27 mouse cellular contexts compared by ENCODE assay signal in the genomic region with DNA sequence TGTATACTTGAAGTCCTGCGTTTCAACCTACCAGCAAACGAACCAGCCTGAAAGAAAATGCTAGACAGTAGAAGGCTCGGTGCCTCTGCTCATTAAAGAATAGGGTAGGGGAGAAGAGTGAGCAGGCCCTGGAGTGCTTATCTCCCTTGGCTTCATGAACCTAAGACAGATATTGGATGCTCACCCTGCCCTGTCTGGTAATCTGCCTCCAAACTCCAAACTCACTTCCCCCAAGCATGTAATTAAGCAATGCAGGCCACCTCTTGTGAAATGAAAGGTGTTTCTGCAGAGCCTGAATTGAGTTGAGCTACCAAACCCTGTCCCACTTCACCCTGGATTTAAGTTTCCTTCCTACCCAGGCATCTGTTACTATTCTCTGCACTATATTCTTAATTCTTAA. TPM values are rescaled to one million over a fixed set of nuclear protein-coding genes. Genes with fewer than 3 reads are reported as not detected.
DNase-seq lines count a peak whose midpoint lies in the region; ATAC-seq and TF ChIP-seq lines count a peak whose summit lies in the region.
"Had no signal": no experiment of that assay in that cellular context is flagged by ENCODE, and none has a peak within 500 bp of the region (broad histone marks: within the 10 kb centered on the region; RNA-seq: fewer than 3 reads in every experiment).

No protein-coding gene starts in this region.

- TF ChIP-seq EP300 in liver, postnatal 0 days (IDR thresholded peaks at IDR 0.05; ENCODE audit: low read depth) = no peak
- no peak for TF ChIP-seq EP300 in MEL (IDR thresholded peaks at IDR 0.05; ENCODE audit: low read depth in 1 of 2, low read length in 2 of 2)

- no peak for DNase-seq in liver, postnatal 0 days
- peak; percentile 40 for DNase-seq in MEL (ENCODE audit: low read depth, low spot score)
- DNase-seq in urinary bladder, postnatal 14 days (ENCODE audit: low spot score) = no peak
- DNase-seq in retina, embryonic 14.5 days (ENCODE audit: low spot score) = no peak
- no peak for DNase-seq in heart, postnatal 10 days
- DNase-seq: adrenal gland, adult 8-10 months; adrenal gland, postnatal 25 days; cerebellum, adult 11-12 months; cerebellum, adult 8-10 months; cerebellum, postnatal 10 days; cerebellum, postnatal 36 days; embryo, embryonic 11 days; gastrocnemius, adult 2 months; gastrocnemius, postnatal 14 days; heart, adult 2 months; heart, postnatal 36 days had no signal

- no peak for TF ChIP-seq POLR2A in MEL (IDR thresholded peaks at IDR 0.05; ENCODE audit: control insufficient read depth in 1 of 2, insufficient read depth in 1 of 2, low read depth in 1 of 2, low read length in 2 of 2, poor library complexity in 1 of 2)

- H3K27ac ChIP-seq in liver, postnatal 0 days (ENCODE audit: low read depth) = no peak overlapping the region
- H3K27ac ChIP-seq in liver, embryonic 12.5 days = no peak overlapping the region
- H3K27ac ChIP-seq in MEL (ENCODE audit: control insufficient read depth, low read depth, low read length) = no peak overlapping the region
- H3K27ac ChIP-seq: forebrain, embryonic 10.5 days; forebrain, embryonic 13.5 days; gastrocnemius, adult 2 months; heart, adult 2 months; heart, embryonic 10.5 days; heart, embryonic 13.5 days; hindbrain, embryonic 10.5 days; hindbrain, embryonic 13.5 days had no signal

- peaks cover 8% of the 10 kb centered on the region; the same call in 1 of the 2 replicates for H3K4me1 ChIP-seq in liver, postnatal 0 days (ENCODE audit: insufficient read depth)
- H3K4me1 ChIP-seq in liver, embryonic 12.5 days = no peaks in the 10 kb centered on the region
- H3K4me1 ChIP-seq in MEL (ENCODE audit: control insufficient read depth in 1 of 2, insufficient read depth in 2 of 2, low read length in 2 of 2) = peaks cover 13 to 34% of the 10 kb centered on the region in 2 experiments
- H3K4me1 ChIP-seq: hindbrain, embryonic 13.5 days had no signal

- H3K4me2 ChIP-seq in liver, postnatal 0 days (ENCODE audit: low read depth, low read length) = 0 out of 2 replicates have a peak overlapping the region, but pooled peaks have one; percentile 13
- H3K4me2 ChIP-seq in liver, embryonic 12.5 days = no peak overlapping the region
- H3K4me2 ChIP-seq: forebrain, embryonic 13.5 days; heart, embryonic 13.5 days; hindbrain, embryonic 13.5 days had no signal

- no peaks in the 10 kb centered on the region for H3K9me3 ChIP-seq in liver, postnatal 0 days (ENCODE audit: low read length)
- H3K9me3 ChIP-seq in liver, embryonic 12.5 days (replicated peaks) = no peaks in the 10 kb centered on the region
- no peaks in the 10 kb centered on the region for H3K9me3 ChIP-seq in MEL (replicated peaks; ENCODE audit: insufficient read depth, low read length)
- H3K9me3 ChIP-seq: forebrain, embryonic 10.5 days; forebrain, embryonic 13.5 days; heart, embryonic 10.5 days; heart, embryonic 13.5 days; hindbrain, embryonic 10.5 days; hindbrain, embryonic 13.5 days had no signal

- intact Hi-C loops in heart, postnatal 10 days (cut with DNase I) = no loop called here

- no peaks in the 10 kb centered on the region for H3K79me2 ChIP-seq in MEL (ENCODE audit: control insufficient read depth, insufficient read depth, low read length, poor library complexity)

- no peak overlapping the region for H3K4me3 ChIP-seq in liver, postnatal 0 days (ENCODE audit: low read depth, low read length)
- H3K4me3 ChIP-seq in liver, embryonic 12.5 days = no peak overlapping the region
- no peak overlapping the region for H3K4me3 ChIP-seq in MEL (ENCODE audit: control insufficient read depth in 1 of 2, insufficient read depth in 1 of 2, low read depth in 2 of 2, low read length in 2 of 2)
- H3K4me3 ChIP-seq: forebrain, embryonic 10.5 days; forebrain, embryonic 13.5 days; gastrocnemius, adult 2 months; heart, adult 2 months; heart, embryonic 10.5 days; heart, embryonic 13.5 days; hindbrain, embryonic 10.5 days; hindbrain, embryonic 13.5 days had no signal

- no peaks in the 10 kb centered on the region for H3K27me3 ChIP-seq in liver, postnatal 0 days (ENCODE audit: insufficient read depth, low read length)
- H3K27me3 ChIP-seq in liver, embryonic 12.5 days (replicated peaks) = no peaks in the 10 kb centered on the region
- H3K27me3 ChIP-seq in MEL (ENCODE audit: control insufficient read depth in 1 of 2, insufficient read depth in 2 of 2, low read length in 2 of 2) = no peaks in the 10 kb centered on the region
- H3K27me3 ChIP-seq: forebrain, embryonic 13.5 days; heart, embryonic 13.5 days; hindbrain, embryonic 13.5 days had no signal

- ATAC-seq in liver, postnatal 0 days = peak; percentile 34; the same call in 1 of the 2 replicates
- no peak for ATAC-seq in liver, embryonic 12.5 days
- peak; percentile 62 for ATAC-seq in megakaryocyte, adult 5-6 weeks (ENCODE audit: poor library complexity, severe bottlenecking)
- ATAC-seq: activated CD4-positive, CD25-positive, alpha-beta regulatory T cell, adult 4 months; forebrain, embryonic 13.5 days; forebrain, embryonic 16.5 days; hindbrain, embryonic 16.5 days had no signal

- no peaks in the 10 kb centered on the region for H3K36me3 ChIP-seq in liver, postnatal 0 days (replicated peaks; ENCODE audit: insufficient read depth, low read length)
- no peaks in the 10 kb centered on the region for H3K36me3 ChIP-seq in liver, embryonic 12.5 days
- H3K36me3 ChIP-seq in MEL (ENCODE audit: control insufficient read depth in 1 of 2, insufficient read depth in 2 of 2, low read length in 2 of 2) = peaks cover 0 to 16% of the 10 kb centered on the region in 2 experiments; a peak in 2 of 4 replicates
- H3K36me3 ChIP-seq: forebrain, embryonic 10.5 days; heart, embryonic 10.5 days; heart, embryonic 13.5 days; hindbrain, embryonic 10.5 days; hindbrain, embryonic 13.5 days had no signal

- TF ChIP-seq RAD21 in MEL (IDR thresholded peaks at IDR 0.05; ENCODE audit: low read depth, low read length) = no peak

- no peak overlapping the region for H3K9ac ChIP-seq in liver, postnatal 0 days (replicated peaks)
- no peak overlapping the region for H3K9ac ChIP-seq in liver, embryonic 12.5 days
- no peak overlapping the region for H3K9ac ChIP-seq in MEL (ENCODE audit: control insufficient read depth, low read depth, low read length, poor library complexity, severe bottlenecking)
- H3K9ac ChIP-seq: forebrain, embryonic 13.5 days; heart, embryonic 13.5 days; hindbrain, embryonic 13.5 days had no signal

- 79% methylated on average over 3 of the region's 3 CpGs for WGBS in liver, postnatal 0 days (ENCODE audit: insufficient replicate concordance)
- 72% methylated on average over 3 of the region's 3 CpGs for WGBS in liver, embryonic 12.5 days (ENCODE audit: insufficient replicate concordance)

- TF ChIP-seq CTCF in liver, postnatal 0 days (IDR thresholded peaks at IDR 0.05; ENCODE audit: low read depth) = no peak
- TF ChIP-seq CTCF in MEL (IDR thresholded peaks at IDR 0.05 in 2 of 3, conservative IDR thresholded peaks at IDR 0.05 in 1 of 3; ENCODE audit: control insufficient read depth in 1 of 3, insufficient read depth in 1 of 3, low read depth in 2 of 3, low read length in 3 of 3, poor library complexity in 1 of 3, severe bottlenecking in 1 of 3) = no peak

TF ChIP-seq in MEL, 35 proteins besides CTCF, POLR2A, EP300 and RAD21:
- TF ChIP-seq POLR2AphosphoS5 (IDR thresholded peaks at IDR 0.05; ENCODE audit: borderline replicate concordance, low read depth, low read length) = no peak
- peak; percentile 44; the same call in 1 of the 2 replicates for TF ChIP-seq GATA1 (IDR thresholded peaks at IDR 0.05; ENCODE audit: low read depth, low read length)

RNA-seq across cellular contexts. Expression of gene Slc37a2, which starts 12.8 kb away (rescaled TPM):
- polyA plus RNA-seq in liver, postnatal 0 days (2015; fragmentation: Nextera tagmentation; extraction: Ambion mirVana) = 1.7 and 1.9 TPM in 2 replicates
- 1.5 TPM in 2 replicates for polyA plus RNA-seq in liver, embryonic 12.5 days (2016; fragmentation: Nextera tagmentation; extraction: Ambion mirVana)
- total RNA-seq in MEL (2012; rRNA removed) = 0.75 and 1.1 TPM in 2 replicates
- 1 to 10 TPM in 1 of 2 experiments, not detected in 1; 1.4 TPM for polyA plus RNA-seq in MEL (2012; ENCODE audit: insufficient read depth in 1 of 2, insufficient read length in 2 of 2, low read depth in 1 of 2, low replicate concordance in 2 of 2, missing spikeins in 1 of 2)
- total RNA-seq in megakaryocyte, adult 5-6 weeks (2015) = 2.0 and 2.1 TPM in 2 replicates
- total RNA-seq in megakaryocyte, adult 5-6 weeks (2017) = 3.1 and 3.8 TPM in 2 replicates
- 1 to 10 TPM; 1.4 to 2.1 TPM for total RNA-seq in heart, postnatal 10 days (2021)

RNA-seq across cellular contexts. Expression of gene Tmem218, which starts 34.7 kb away (rescaled TPM):
- polyA plus RNA-seq in liver, postnatal 0 days (2015; fragmentation: Nextera tagmentation; extraction: Ambion mirVana) = 2.7 and 3.3 TPM in 2 replicates
- 3.9 TPM in 2 replicates for polyA plus RNA-seq in liver, embryonic 12.5 days (2016; fragmentation: Nextera tagmentation; extraction: Ambion mirVana)
- total RNA-seq in MEL (2012; rRNA removed) = 2.7 and 3.4 TPM in 2 replicates
- 1 to 10 TPM in 1 of 2 experiments, not detected in 1; 4.7 TPM for polyA plus RNA-seq in MEL (2012; ENCODE audit: insufficient read depth in 1 of 2, insufficient read length in 2 of 2, low read depth in 1 of 2, low replicate concordance in 2 of 2, missing spikeins in 1 of 2)
- total RNA-seq in megakaryocyte, adult 5-6 weeks (2015) = 2.5 and 2.8 TPM in 2 replicates
- total RNA-seq in megakaryocyte, adult 5-6 weeks (2017) = 0.98 and 1.3 TPM in 2 replicates
- 1 to 10 TPM; 6.2 to 6.4 TPM for total RNA-seq in heart, postnatal 10 days (2021)
